Mouse (Mus musculus) right cerebral cortex, adult 18-20 months (tissue): ENCODE measurements at regions not wholly inside any gene's neighbourhood (a gene's known extent, or its start where the extent isn't known, plus 50 kb on each side); places are given as distances from the start of the nearest gene placed in this dataset.
"Not testable (repeated sequence)": the region's sequence is repeated elsewhere in the genome, so short reads cannot be mapped to it uniquely, and the experiment has no call there.

Experiments
- DNase-seq: peaks from one replicate; pipeline ENCODE4 v3.0.0; 2022; ENCODE audit warnings: mixed read lengths

DNA sequence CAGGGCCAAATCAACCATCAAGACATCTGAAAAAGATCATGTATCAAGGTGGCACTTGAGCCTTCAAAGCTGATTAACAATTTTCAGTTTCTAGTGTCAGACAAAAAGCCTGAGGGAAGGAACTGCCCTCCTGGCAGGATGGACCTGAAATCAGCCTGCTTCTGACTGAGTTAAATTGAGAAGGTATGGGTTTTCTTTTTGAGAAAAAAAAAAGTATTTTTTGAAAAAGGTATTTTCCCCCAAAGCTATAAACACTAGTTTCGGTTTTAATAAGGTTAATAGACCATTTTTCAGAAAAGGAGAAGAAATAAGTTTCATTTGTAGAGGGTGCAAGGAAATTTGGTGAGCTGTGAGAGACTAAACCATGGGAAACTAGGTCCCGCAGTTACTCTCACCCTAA is 124.6 kb upstream of the Mrpl21 start:
- not testable (repeated sequence) for DNase-seq

- no peak for DNase-seq
These were observed 123.4 kb upstream of the Mrpl21 start for GRCm38 (mm10) chr19:3159346-3159745.

GRCm38 (mm10) chr19:3167683-3168082 is 115.0 kb upstream of the Mrpl21 start:
- no peak for DNase-seq

DNA sequence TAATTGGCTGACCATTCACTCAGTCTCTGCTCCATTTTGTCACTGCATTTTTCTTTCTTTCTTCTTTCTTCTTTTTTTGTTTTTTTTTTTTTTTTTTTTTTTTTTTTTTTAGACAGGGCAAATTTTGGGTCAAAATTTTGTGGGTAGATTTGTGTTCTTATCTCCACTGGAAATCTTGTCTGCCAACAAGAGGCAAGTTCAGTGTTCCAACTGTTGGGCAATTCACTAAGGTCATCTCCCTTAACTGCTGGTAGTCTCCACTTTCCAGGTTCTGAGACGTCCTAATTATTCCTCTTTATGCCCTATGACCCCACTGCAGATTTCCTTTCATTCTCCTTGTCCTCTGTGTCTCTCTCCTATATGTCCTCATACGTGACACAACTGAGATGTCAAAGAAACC is 100.1 kb upstream of the Mrpl21 start:
- no peak for DNase-seq

DNA sequence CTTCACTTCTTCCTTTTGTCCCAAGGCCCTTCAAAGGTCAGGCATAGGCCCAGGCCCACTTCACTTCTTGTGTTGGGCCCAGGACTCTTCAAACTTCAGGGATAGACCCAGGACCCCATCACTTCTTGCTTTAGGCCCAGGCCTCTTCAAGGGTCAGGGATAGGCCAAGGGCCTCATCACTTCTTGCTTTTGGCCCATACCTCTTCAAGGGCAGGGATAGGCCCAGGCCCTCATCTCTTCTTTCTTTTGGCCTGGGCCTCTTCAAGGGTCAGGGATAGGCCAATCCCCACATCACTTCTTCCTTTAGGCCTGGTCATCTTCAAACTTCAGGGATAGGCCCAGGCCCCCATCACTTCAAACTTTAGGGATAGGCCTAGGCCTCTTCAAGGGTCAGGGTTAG is 90.1 kb upstream of the Mrpl21 start:
- no peak for DNase-seq

GRCm38 (mm10) chr19:3204504-3204903 is 78.2 kb upstream of the Mrpl21 start:
- not testable (repeated sequence) for DNase-seq

- not testable (repeated sequence) for DNase-seq
These were observed 77.3 kb upstream of the Mrpl21 start for GRCm38 (mm10) chr19:3205406-3205805.

DNA sequence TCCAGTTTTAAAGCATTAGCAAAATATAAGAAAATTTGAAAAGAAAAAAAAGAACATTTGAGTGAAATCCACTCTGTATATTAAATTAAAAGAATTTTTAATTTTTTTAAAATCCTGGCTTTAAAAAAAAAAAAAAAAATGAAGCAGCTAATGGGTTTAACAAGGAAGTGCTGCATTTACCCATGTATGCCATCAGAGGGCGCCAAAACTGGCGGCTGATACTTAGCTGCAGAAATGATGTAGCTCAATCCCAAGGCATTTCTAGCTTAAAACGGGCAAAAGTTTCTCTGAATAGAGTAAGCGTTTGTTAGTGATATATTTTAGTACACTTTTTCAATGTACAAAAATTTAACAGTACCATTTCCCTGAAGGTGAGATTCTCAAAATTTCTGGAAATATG is 74.4 kb upstream of the Mrpl21 start:
- DNase-seq = peak; percentile 23
